Mouse (Mus musculus) heart, postnatal 0 days (tissue): ENCODE measurements around the gene Gm42906.

Experiments used
- CTCF ChIP-seq: IDR thresholded peaks from 2 replicates; pipeline ENCODE4 v1.5.1; 2016; ENCODE audit warnings: antibody characterized with exemption, control low read depth, low read depth
- EP300 ChIP-seq: IDR thresholded peaks from 2 replicates; pipeline ENCODE4 v1.6.1; 2016; ENCODE audit warnings: antibody characterized with exemption, low read depth

DNA sequence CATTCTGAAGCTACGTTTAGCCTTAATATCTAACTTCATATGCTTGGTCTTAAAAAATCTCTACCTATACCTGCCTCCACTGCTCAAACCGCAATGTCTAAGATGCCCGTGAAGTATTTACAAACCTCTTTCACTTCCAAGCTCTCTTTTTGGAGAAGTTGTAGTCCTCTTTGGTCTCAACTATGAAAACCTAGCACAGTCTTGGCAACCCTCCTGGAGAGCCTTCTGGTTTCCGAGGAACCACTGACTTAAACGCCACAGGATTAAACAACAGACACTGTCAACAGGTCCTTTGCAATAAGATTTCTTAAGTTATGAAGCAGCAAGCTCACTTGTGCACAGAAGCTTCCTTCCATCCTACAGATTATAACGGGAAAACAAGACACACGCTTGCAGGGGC lies 196.1 kb downstream of the Gm42906 start:
- TF ChIP-seq CTCF (no peak), EP300 (no peak)
